9 mouse cellular contexts compared by ENCODE assay signal in genomic region chr11:31169161-31170051, GRCm38 (mm10). TPM values are rescaled to one million over a fixed set of nuclear protein-coding genes. Genes with fewer than 3 reads are reported as not detected.
DNase-seq lines count a peak whose midpoint lies in the region; ATAC-seq and TF ChIP-seq lines count a peak whose summit lies in the region.
"Had no signal": no experiment of that assay in that cellular context is flagged by ENCODE, and none has a peak within 500 bp of the region (broad histone marks: within the 10 kb centered on the region; RNA-seq: fewer than 3 reads in every experiment).

No protein-coding gene starts in this region.

- TF ChIP-seq POLR2A in testis, adult 2 months (IDR thresholded peaks at IDR 0.05; ENCODE audit: control insufficient read depth, low read depth, low read length) = no peak

- peaks cover 8% of the 10 kb centered on the region for H3K4me1 ChIP-seq in testis, adult 2 months (ENCODE audit: control insufficient read depth, insufficient read depth, low read length)
- H3K4me1 ChIP-seq in heart, embryonic 12.5 days (replicated peaks) = peaks cover 8% of the 10 kb centered on the region

- H3K27me3 ChIP-seq in testis, adult 2 months (ENCODE audit: control insufficient read depth, insufficient read depth, low read length) = no peaks in the 10 kb centered on the region; the same call in 1 of the 2 replicates
- H3K27me3 ChIP-seq in heart, embryonic 12.5 days (replicated peaks) = no peaks in the 10 kb centered on the region; the same call in 1 of the 2 replicates

- no peak for DNase-seq in testis, postnatal 14 days (ENCODE audit: low spot score)
- peak; percentile 26 to 47 for DNase-seq in cerebellum, postnatal 25 days
- DNase-seq in kidney, postnatal 14 days = peak; percentile 4
- DNase-seq in yolk sac, embryonic 10.5 days (ENCODE audit: low spot score) = peak; percentile 73
- no peak for DNase-seq in gastrocnemius, postnatal 36 days

- TF ChIP-seq CTCF in testis, adult 2 months (IDR thresholded peaks at IDR 0.05; ENCODE audit: control insufficient read depth, insufficient read depth, insufficient replicate concordance, low read depth, low read length) = no peak

- intact Hi-C loops in gastrocnemius, postnatal 36 days (cut with DNase I) = no loop called here

- ATAC-seq in heart, embryonic 12.5 days (ENCODE audit: insufficient number of reproducible peaks, low FRiP score) = peak; percentile 78
- peak; percentile 55 for ATAC-seq in megakaryocyte progenitor cell, adult 5-6 weeks (replicated peaks; ENCODE audit: poor library complexity)

- peak overlapping the region; percentile 47 for H3K4me3 ChIP-seq in testis, adult 2 months (ENCODE audit: control insufficient read depth, low read depth, low read length)
- peak overlapping the region; percentile 46 for H3K4me3 ChIP-seq in heart, embryonic 12.5 days

- no peaks in the 10 kb centered on the region for H3K9me3 ChIP-seq in heart, embryonic 12.5 days (replicated peaks)

- 2% methylated on average over 21 of the region's 21 CpGs for WGBS in heart, embryonic 12.5 days

- H3K27ac ChIP-seq in testis, adult 2 months (ENCODE audit: control insufficient read depth, insufficient read depth, low read depth, low read length) = no peak overlapping the region; the same call in 1 of the 2 replicates
- no peak overlapping the region for H3K27ac ChIP-seq in heart, embryonic 12.5 days (ENCODE audit: poor library complexity, severe bottlenecking)

- H3K9ac ChIP-seq in heart, embryonic 12.5 days = peak overlapping the region; percentile 53; the same call in 1 of the 2 replicates

- peak overlapping the region; percentile 79 for H3K4me2 ChIP-seq in heart, embryonic 12.5 days

- H3K36me3 ChIP-seq in testis, adult 2 months (ENCODE audit: control insufficient read depth, insufficient read depth, low read length) = no peaks in the 10 kb centered on the region
- H3K36me3 ChIP-seq in heart, embryonic 12.5 days = no peaks in the 10 kb centered on the region

RNA-seq across cellular contexts. Expression of gene Gm17332, which starts 12.9 kb away (rescaled TPM):
- polyA plus RNA-seq in testis, adult 2 months (2012; rRNA removed) = not detected in 2 replicates
- polyA plus RNA-seq in heart, embryonic 12.5 days (2016; fragmentation: Nextera tagmentation; extraction: Ambion mirVana) = not detected in 2 replicates
- not detected in 2 replicates for total RNA-seq in megakaryocyte progenitor cell, adult 5-6 weeks (2015)
- total RNA-seq in megakaryocyte progenitor cell, adult 5-6 weeks (2017) = not detected in 2 replicates
- total RNA-seq in gastrocnemius, postnatal 36 days (2021) = not detected
- polyA plus RNA-seq: frontal cortex, adult 2 months had no signal

Comparison
In these comparisons a context has a peak if more than half of its experiments do, and no peak if none do; other contexts are left out.
1. DNase-seq: peak in cerebellum, postnatal 25 days (2 of 2), kidney, postnatal 14 days (single experiment) and yolk sac, embryonic 10.5 days (single experiment); none in testis, postnatal 14 days (single experiment) and gastrocnemius, postnatal 36 days (0 of 2).